Mouse (Mus musculus) heart, postnatal 0 days (tissue): ENCODE results near the gene Mgp.

Experiments
- CTCF ChIP-seq: IDR thresholded peaks from 2 replicates; pipeline ENCODE4 v1.5.1; 2016; ENCODE audit warnings: antibody characterized with exemption, control low read depth, low read depth
- EP300 ChIP-seq: IDR thresholded peaks from 2 replicates; pipeline ENCODE4 v1.6.1; 2016; ENCODE audit warnings: antibody characterized with exemption, low read depth

DNA sequence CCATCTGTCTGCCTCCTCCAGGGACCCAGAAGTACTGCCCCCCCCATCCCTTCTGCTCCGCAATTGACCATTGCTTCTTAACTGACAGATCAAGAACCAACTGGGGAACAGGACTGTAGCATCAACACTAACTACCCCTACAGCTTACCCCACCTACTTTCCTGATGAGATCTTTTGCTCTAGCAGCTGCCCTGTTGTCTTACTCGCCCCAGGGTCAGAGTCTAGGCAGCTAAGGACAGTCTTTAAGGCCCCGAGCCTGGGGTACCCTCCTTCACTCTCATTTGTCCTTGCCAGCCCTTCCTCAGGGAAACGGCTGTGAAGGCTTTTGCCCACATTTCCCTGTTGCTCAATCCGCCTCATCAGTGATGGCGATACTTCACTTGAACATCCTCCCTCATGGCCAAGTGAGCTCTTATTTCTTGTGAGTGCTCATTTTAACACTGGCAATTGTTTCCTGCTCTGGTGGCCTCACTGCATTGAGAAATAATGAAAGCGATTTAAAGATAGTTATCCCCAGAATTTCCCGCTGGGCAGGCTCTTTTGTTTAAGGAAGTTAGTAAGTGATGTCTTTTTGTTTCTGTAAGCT is 28.4 kb upstream of the Mgp start:
- TF ChIP-seq CTCF: no peak
- TF ChIP-seq EP300: no peak
